Mouse (Mus musculus): ENCODE measurements around the gene Sem1. TPM values are rescaled to one million over a fixed set of nuclear protein-coding genes. Genes with fewer than 3 reads are reported as not detected.
"Not testable (repeated sequence)": the region's sequence is repeated elsewhere in the genome, so short reads cannot be mapped to it uniquely, and the experiment has no call there.

Sem1 gene
- total RNA-seq, 2 experiments from 2014 or later: 99.7 to 105 TPM

DNA sequence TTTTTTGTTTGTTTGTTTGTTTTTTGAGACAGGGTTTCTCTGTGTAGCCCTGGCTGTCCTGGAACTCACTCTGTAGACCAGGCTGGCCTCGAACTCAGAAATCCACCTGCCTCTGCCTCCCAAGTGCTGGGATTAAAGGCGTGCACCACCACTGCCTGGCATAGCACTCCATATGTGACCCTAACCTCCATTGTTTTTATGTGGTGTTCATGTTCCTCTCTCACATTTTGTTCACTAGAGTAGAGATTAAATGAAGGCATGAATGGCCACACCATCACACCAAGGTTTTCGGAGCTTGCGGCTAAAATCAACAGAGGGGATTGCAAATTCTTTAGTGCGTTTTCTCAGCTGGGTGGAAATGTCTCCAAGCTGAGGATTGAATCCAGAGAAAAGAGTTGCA, 42.1 kb downstream of the Sem1 start:
- intact Hi-C loops (cut with DNase I); DNase-seq: not testable (repeated sequence)

Data from heart, postnatal 36 days (tissue).